Mouse (Mus musculus) frontal cortex, adult (tissue): ENCODE results near the gene Ambra1.

Experiments used
- ATAC-seq: cut with Nextera tagmentation; 2 replicates; pipeline ENCODE4 v1.9.2; 2017; ENCODE audit warnings: mild to moderate bottlenecking, moderate library complexity, mixed read lengths; ENCODE audit not compliant: low TSS enrichment

Ambra1 gene

GRCm38 (mm10) chr2:91871225-91871624, 141.3 kb downstream of the Ambra1 start:
- no peak for ATAC-seq

- no peak for ATAC-seq
Observed at GRCm38 (mm10) chr2:91872658-91873057, 142.7 kb downstream of the Ambra1 start.

GRCm38 (mm10) chr2:91876000-91876805, 146.3 kb downstream of the Ambra1 start:
- no peak for ATAC-seq

- ATAC-seq, result no peak
Observed at GRCm38 (mm10) chr2:91876806-91877140, 146.8 kb downstream of the Ambra1 start.

GRCm38 (mm10) chr2:91878387-91879180, 148.7 kb downstream of the Ambra1 start:
- peak; percentile 88 for ATAC-seq

- ATAC-seq, result no peak
Observed at GRCm38 (mm10) chr2:91883961-91884360, 154.0 kb downstream of the Ambra1 start.

- ATAC-seq, result no peak
Observed at GRCm38 (mm10) chr2:91884616-91885015, 154.7 kb downstream of the Ambra1 start.

GRCm38 (mm10) chr2:91894716-91895115, 164.8 kb downstream of the Ambra1 start:
- no peak for ATAC-seq

- no peak for ATAC-seq
Observed at GRCm38 (mm10) chr2:91895401-91895800, 165.5 kb downstream of the Ambra1 start.

GRCm38 (mm10) chr2:91897968-91898367, 168.0 kb downstream of the Ambra1 start:
- ATAC-seq, result no peak

- no peak for ATAC-seq
Observed at GRCm38 (mm10) chr2:91899141-91899540, 169.2 kb downstream of the Ambra1 start.

GRCm38 (mm10) chr2:91900431-91900830, 170.5 kb downstream of the Ambra1 start:
- no peak for ATAC-seq

- ATAC-seq, result no peak
Observed at GRCm38 (mm10) chr2:91902336-91902735, 172.4 kb downstream of the Ambra1 start.

GRCm38 (mm10) chr2:91903171-91903925, 173.4 kb downstream of the Ambra1 start:
- ATAC-seq, result peak; percentile 75

GRCm38 (mm10) chr2:91904618-91905307, 174.8 kb downstream of the Ambra1 start:
- peak; percentile 25 for ATAC-seq

- no peak for ATAC-seq
Observed at GRCm38 (mm10) chr2:91906141-91906540, 176.2 kb downstream of the Ambra1 start.

GRCm38 (mm10) chr2:91912616-91913015, 182.7 kb downstream of the Ambra1 start:
- ATAC-seq, result 0 out of 2 replicates have a peak, but pooled peaks have one; percentile 11

GRCm38 (mm10) chr2:91913328-91914110, 183.6 kb downstream of the Ambra1 start:
- no peak for ATAC-seq

- ATAC-seq, result no peak
Observed at GRCm38 (mm10) chr2:91916346-91916977, 186.5 kb downstream of the Ambra1 start.

- no peak for ATAC-seq
Observed at GRCm38 (mm10) chr2:91917096-91917495, 187.2 kb downstream of the Ambra1 start.
